Mouse (Mus musculus) retina, adult 2 months (tissue): ENCODE data around the gene Oas3.

Source experiments
- DNase-seq: peaks from one replicate; pipeline ENCODE4 v3.0.0-alpha.2; 2012; ENCODE audit warnings: low read depth, low spot score

Oas3 gene

DNA sequence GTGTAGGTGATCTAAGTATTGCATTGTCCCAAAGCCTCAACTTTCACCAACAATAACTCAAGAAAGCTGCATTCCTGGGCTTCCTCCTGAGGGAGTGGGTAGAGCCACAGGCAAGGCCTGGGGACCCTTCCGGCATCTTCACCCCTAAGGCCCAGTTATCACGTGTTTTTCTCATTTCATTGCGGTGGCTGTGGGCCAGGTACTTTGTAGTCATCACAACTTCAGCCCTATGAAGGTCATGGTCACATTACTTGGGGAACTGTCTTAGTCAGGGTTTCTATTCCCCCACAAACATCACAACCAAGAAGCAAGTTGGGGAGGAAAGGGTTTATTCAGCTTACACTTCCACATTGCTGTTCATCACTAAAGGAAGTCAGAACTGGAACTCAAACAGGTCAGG is 24.7 kb downstream of the Oas3 start:
- no peak for DNase-seq

DNA sequence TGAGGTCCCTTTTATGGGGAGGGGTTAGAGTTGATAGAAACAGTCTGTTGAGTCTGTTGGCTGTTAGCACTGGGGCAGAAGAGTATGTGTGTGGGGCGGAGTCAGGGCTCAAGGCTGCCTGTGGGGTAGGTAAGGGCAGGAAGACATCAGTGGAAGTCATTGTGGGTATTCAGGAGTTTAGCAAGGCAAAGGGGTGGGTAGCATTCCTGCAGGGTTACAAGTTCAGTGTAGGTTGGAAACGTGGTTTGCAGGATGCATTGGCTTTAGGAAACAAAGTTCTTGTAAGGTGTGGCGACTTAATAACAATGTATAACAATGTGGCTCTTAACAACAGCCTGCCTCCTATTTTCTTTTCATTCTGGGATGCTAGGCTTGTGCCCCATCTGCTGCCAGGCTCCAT is 26.3 kb downstream of the Oas3 start:
- DNase-seq = no peak

DNA sequence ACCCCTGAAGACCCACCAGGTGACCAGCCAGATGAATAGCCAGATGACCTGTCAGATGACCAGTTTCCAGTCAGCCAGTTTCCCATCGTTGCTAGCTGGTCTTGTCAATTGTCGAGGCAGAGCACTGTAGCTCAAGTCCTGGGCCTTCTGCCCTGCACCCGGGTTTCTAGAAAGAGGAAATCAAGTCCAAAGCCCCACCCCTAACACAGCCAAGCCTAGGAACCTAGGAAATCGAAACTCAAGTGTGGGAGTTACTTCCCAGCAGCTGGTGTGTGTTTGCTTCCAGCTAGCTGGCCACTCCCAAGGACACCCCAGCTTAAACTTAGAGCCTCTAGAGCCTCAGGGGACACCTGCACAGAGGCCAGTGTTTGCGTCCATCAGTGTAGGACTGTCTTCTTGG is 27.8 kb downstream of the Oas3 start, which contains the start of gene Oas2:
Gene Oas2 (minus strand): TSS at position 166 of the 400 bp plus-strand sequence.
- DNase-seq = no peak

DNA sequence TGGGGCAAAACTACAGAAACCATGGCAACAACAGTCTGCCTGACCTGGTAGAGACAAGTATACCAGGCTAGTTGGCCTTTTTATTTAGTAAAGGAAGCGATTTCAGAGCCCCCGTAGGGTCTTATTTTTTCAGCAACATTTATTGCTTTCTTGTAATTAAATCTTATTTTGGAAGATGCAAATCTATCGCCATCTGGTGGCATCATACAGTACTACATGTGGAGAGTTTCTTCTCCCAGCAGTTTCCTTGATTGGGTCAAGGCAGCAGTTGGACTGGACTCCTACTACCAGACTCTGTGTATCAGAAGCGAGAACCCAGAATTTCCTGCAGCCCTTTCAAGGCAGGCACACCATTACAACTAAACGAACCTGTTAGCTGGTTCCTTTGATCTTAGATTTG is 31.0 kb downstream of the Oas3 start:
- DNase-seq = peak; percentile 34

DNA sequence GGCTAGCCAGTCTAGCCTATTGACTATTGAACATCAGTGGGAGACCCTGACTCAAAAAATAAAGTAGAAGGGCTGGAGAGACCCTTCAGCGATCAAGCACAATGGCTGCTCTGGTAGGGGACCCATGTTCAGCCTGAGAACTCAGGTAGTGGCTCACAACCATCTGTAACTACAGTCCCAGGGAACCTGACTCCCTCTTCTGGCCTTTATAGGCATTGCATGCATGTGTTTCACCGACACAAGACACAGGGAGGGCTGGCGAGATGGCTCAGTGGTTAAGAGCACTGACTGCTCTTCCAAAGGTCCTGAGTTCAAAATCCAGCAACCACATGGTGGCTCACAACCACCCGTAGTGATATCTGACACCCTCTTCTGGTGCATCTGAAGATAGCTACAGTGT is 35.3 kb downstream of the Oas3 start:
- no peak for DNase-seq

DNA sequence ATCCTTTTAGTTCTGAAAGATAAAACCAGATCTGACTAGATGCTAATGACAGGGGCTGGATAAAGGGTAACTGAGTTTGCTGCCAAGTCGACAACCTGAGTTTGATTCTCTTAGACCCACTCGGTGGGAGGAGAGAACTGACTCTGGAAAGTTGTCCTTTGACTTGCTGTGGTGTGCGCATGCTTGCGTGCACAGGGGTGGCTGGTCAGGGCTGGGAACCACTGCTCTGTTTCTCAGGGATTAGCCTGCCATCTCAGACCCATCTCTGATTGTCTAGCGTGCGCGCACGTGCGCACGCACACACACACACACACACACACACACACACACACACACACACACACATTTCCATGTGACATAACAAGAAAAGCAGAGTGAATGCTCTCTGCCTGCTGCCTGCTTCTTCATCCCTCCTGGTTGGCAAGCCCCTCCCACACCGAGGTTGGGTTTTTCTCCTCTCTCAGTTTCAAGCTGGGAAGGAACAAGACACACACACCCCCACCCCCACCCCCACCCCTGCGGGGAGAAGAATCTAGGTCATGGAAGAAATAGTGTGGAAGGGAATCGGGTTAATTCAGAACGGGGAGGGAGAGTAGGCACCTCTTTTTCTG is 43.0 kb downstream of the Oas3 start:
- no peak for DNase-seq

DNA sequence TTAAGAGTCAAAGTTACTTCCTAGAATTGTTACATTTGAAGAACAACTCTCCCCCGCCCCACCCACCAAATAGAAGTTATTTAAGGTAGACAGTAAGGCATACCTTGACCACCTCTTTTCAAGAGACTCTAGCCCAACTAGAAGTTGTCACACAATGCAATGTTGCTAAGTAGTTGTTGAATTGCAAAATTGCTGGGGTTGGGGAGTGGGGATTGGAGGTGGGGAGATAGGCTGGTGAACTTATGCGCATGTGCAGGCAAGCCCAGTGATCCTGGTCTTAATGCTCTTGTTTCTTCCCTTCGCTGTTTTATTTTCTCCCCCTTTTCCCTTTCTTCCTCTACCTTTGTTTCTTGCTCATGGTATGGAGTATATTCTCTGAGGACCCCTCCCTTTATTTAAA is 43.8 kb downstream of the Oas3 start:
- DNase-seq = no peak

DNA sequence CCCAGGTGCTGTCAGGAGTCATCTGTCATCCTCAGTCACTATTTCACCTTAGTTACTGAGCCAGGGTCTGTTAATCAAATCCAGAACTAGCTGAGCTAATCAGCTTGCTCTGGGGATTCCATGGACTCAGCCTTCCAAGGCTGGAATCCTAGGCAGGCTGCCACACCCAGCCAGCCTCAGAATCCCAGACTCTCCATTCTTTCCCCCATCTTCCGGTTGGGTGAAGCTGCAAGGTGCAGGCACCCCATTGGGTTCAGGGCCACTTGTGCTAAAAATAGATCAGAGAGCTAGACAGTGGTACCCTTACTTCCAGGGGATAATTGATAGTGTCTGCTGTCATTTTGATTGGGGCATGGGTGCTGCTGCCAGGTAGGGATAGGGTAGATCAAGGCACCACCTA is 44.7 kb downstream of the Oas3 start:
- DNase-seq = no peak

DNA sequence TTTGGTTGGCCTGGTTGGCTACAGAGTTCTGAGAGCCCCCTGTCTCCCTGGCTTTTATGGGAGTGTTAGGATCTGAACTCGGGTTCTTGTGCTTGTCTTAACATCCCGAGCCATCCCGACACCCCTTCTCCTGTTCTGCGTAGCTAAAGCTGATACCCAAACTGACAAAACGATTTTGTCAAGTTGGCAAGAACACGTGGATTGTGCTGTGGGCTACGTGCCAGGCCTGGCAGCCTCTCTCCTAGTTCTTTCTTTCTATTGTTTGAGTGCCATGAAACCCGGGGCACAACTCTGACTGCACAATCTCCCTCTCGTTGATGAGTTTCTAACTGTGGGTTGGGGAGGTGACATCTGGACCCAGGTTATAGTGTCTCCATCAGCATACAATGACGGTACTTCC is 48.1 kb downstream of the Oas3 start:
- DNase-seq = no peak

DNA sequence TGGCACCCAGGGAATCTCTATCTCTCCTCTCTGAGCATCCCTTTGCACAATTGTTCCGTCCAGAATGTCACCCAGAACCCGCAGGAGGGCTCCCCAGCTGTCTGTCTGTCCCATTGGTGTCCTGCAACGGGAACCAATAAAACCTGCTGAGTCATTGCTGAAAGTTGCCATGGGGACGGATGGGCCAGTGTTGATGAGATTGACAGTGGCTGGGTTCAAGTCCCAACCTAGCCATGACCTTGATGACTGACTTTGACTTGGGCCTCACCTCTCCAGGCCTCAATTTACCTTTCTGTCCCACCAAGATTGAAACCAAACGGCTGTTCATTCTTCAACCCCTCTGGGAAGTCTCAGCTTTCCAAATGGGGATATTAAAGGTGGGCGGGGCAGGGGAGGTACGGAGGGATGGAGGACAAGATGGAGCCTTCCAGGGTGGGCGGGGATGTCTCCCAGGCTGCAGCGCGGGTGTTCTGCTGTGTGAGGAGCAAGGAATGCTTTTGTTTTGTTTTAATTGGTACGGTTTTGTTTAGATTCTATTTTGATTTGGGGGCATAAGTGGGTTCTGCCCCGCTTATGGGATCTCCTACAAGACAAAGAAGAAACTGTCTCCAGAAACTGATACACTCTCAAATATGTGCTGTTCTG is 51.5 kb downstream of the Oas3 start:
- DNase-seq = no peak

DNA sequence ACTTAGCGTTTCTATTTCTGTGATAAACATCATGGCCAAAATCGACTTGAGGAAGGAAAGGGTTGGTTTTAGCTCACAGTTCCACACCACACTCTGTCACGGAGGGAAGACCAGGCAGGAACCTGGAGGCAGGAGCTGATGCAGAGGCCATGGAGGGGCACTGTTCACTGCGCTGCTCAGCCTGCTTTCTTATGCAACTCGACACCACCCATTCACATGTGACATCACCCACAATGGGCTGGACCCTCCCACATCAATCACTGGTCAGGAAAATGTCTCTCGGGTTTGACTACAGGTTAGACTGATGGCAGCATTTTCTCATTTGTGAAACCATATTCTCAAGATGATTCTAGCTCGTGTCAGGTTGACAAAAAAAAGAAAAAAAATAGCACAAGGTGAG is 56.5 kb downstream of the Oas3 start:
- no peak for DNase-seq

DNA sequence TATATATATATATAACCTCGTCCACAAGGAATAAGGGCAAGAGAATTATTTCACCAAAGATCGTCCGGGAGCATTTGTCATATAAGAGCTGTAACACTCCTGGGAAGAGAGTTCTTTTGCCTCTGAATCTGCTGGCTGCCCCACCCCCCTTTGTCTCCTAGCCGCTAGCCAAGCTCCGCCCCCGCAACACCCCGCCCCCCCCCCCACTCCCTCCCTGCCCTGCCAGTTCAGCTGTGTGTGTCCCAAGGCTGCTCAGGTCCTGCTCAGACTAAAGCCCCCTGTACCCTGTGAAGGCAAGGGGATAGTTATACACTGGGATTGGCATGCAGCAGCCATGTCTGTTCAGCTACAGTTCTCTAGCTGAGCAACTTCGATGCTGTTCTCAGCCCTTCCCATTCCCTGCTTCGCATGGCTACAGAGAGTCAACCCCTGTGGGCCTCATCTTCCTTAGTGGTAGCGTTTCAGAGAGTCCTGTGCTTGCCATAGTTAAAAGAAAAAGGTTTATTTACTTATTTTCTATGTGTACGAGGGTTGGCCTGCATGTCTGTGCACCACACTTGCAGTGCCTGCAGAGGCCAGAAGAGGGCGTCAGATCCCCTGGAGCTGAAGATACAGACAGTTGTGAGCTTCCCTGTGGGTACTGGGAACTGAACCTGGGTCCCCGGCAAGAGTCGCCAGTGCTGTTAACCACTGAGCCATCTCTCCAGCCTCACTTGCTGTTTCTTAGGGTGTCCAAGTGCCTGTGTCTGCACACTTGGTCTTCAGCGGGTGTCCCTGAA is 58.7 kb downstream of the Oas3 start:
- no peak for DNase-seq

DNA sequence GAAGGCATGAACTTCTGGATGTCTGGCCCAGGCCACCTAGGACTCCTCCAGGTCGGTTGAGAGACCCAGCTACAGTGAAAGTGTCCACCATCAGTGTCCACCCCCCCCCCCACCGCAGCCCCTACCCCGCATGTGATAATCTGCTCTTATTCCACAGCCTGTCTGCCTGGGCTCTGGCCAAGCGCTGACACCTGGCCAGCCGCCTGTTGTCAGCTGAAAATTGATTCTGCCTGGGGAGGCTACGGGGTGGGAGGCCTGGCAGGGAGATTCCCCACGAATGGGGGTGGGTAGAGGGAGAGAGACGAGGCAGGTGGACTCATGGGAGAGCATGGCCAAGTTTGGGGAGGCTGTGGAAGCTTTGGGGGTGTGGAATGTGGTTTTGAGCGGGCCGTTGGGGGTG is 60.3 kb downstream of the Oas3 start:
- DNase-seq = no peak

DNA sequence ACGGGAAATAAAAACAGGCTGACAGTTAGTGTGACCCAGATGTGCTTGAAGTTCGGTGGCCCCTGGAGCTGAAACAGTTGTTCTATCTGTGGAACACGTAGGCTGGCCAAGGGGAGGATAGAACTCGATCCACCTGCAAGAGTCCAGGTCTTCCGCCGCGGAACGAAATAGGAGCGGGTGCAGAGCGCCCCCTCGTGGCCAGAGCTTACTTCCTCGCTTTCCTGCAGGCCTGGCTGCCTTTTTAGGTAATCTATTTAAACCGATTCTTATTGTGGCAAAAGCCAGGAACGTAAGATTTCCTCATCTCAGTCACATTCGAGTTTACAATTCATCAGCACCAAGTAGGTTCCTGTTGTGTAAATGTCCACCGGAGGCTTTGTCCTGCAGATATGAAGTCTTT is 63.1 kb downstream of the Oas3 start:
- DNase-seq = no peak

DNA sequence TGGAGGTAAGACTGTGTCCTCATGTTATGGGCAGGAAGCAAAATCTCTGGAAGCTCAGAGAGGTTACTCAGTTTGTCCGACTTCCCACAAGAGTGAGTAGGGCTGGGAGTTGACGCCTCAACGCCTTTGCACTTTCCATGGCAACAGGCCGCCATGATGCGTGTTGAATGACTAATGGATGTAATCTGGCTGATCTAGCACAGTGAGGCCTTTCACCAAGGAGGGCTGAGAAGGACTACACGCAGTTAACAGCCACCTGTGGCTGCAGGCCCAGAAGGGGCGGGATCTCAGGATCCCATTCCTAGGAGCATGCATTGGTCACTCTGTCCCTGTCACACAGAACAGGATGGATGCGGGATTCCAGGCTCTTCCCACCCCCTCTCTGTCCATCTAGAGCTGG is 64.7 kb downstream of the Oas3 start:
- no peak for DNase-seq

DNA sequence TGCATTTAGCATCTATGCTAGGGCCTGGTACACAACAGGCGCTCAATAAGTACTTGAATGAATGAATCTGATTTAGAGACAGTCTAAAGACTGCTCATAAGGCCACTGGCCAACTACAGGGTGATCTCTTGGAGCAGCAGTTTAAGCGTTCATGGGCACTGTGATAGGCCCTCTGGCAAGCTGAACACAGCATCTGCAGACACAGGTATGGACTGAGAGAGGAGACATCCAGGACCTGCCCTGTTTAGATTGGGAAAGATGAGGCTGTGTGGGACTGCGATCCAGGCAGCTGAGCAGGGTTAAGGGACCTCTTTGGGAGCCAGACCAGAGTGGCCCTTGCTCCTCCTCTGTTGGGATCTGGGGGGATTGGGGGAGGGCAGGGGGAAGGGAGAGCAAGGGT is 65.6 kb downstream of the Oas3 start, which contains the start of gene Dtx1:
Gene Dtx1 (minus strand): TSS at position 101 of the 400 bp plus-strand sequence.
- DNase-seq = no peak

DNA sequence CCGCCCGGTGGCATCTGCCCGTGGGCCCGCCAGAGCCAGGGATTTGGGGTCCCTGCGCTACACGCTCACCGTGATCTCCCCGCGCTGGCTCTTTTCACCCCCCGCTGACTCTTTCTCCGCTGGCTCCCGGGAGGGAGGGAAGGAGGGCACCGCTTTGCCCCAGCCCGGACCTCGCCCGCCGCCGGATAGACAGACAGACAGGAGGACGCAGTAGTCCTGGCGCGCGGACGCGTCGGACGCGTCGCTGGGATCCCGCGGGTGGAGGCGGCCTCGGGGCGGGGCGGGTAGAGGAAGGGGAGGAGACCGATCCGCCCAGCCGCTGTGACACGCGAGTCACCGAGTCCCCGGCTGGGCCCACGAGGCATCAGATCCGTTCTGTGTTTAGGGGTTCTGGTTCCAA is 66.0 kb downstream of the Oas3 start:
- no peak for DNase-seq

DNA sequence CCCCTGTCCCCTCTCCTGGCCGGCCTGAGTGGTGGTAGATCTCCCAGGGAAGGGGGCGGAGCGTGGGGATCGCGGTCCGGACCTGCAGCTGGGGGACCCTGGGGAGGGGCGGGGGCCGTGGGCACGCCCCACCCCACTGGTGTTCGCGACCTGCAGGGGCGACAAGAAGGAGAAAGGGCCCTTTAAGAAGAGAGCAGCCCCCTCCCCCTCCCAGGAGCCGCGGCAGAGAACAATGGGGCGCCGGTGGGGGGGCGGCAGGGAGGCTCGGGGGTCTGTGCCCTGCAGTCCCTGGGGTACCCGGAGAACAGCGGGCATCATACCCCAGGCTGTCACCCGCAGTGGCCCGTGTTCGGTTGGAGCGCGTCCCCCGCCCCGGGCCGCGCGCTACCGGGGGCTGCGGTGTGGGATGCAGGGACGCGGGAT is 66.6 kb downstream of the Oas3 start:
- DNase-seq = no peak

DNA sequence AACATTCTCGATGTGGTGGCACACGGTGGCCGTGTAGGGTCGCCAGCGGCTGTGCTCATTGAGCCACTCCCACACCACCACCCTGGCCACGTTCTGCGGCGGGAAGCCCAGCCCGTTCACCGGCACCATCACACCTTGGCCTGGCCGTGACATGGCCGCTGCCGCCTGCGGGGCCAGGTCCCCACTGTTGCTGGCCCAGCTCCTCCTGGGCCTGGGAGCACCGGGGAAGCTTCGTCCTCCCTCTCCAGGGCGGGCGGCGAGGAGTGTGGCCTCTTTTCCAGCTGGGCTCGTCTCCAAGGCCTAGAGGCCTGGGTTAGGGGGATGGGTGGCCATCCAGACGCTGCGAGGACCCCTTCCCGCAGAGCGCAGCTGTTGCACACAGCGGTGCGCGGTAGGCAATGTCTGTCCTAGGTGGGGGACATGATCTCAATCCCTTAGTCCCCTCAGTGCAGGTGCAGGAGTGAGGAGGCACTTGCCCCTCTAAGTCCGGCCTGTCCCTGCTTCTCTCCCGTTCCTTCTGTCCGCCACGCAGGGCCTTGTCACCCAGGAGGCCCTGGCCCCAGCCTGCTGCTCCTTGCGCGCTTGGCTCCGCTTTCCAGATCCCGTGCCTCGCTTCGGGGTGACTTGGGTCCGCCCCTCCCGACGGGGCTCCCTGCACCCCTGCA is 67.2 kb downstream of the Oas3 start:
- no peak for DNase-seq

DNA sequence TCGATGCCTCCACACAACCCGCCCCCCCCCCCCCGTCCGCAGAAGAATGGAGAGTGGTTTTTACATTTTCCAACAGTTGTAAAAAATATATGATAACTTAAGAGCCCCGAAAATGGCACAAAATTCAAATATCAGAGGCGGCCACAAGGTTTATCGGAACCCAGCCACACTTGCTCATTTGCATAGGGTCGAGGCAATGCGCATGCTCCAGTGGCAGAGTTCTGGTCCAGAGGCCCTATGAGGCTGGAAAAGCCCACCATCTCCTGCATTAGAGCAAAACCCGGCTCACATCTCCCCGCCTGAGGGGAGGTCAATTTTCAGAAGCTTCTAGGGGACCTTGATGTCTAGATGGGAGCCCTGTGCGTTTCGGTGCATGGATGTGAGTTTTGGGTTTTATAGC is 70.5 kb downstream of the Oas3 start:
- no peak for DNase-seq

DNA sequence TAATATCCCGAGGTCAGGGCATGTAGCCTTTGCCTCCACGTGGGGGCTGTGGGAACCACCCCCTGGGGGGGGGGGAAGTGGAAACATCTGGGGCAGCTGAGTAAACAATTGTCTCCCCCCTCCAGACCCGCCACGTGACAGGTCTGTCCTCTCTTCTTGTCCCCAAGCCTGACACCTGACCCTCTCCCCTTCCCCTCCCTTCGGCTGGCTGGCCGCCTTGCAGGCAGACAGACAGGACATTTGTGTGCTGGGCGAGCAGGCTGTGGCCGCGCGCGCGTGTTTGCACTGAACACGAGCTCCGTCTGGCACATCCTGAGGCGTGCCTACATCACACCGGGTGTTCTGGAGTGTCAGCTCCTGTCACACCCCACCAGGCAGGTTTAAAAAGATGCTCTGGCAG is 70.9 kb downstream of the Oas3 start:
- DNase-seq = no peak

DNA sequence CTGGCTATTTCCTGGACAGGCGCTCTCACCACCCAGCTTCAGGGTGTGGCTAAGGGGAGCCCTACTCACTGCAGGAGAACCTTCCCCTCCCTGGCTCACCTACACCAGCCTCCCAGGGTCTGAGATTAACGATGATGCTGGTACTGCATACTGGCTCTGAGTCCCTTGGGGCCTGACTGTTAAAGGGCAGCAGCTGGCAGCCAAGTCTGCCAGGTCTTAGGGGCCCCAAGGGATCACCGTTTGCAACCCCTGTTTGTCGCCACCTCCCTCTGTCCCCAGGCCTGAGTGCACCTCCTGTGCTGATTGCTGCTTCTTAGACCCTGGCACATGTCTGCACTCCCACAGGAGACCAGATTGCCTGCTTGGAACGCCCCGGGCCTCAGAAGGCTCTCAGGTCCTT is 73.0 kb downstream of the Oas3 start:
- DNase-seq = no peak
